Mouse (Mus musculus): ENCODE measurements around the gene Efr3b.

DNA sequence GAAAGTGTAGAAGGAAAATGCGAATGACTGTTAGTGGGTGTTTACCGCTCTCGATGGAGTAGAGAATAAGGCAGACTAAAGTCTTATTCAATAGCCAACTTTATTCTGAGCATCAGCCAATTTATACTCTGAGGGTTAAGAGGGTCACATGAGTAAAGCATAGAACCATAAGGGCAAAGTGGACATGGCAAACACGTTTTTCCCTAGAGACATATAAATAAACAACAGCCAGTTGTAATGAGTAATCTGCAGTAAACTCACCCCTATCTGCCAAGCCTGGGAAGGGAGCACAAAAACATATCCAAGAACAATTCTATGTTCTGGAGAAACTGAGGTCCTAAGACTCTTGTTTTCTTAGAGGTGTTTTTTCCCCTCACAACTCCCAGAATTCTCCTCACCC lies 29.8 kb upstream of the Efr3b start:
- no peak for TF ChIP-seq POLR2A (IDR thresholded peaks at IDR 0.05; ENCODE audit: control insufficient read depth, low read depth, low read length)
- no peak for TF ChIP-seq CTCF (IDR thresholded peaks at IDR 0.05; ENCODE audit: control insufficient read depth, insufficient read depth, insufficient replicate concordance, low read depth, low read length)
